Mouse (Mus musculus) kidney, embryonic 15.5 days (tissue): ENCODE data around the gene Gm21973. TPM values are rescaled to one million over a fixed set of nuclear protein-coding genes. Genes with fewer than 3 reads are reported as not detected.

ENCODE experiments used
- ATAC-seq: fragments of 200-750 bp; cut with Nextera tagmentation; replicated peaks from 2 replicates; pipeline ENCODE4 v1.8.0; 2017; ENCODE audit warnings: moderate TSS enrichment; ENCODE audit not compliant: low FRiP score
- H3K27ac ChIP-seq: fragments of 300-500 bp; sonication (generic); 2 replicates; pipeline ENCODE4 v1.5.1; 2015; ENCODE audit warnings: mild to moderate bottlenecking, inconsistent platforms
- H3K27me3 ChIP-seq: fragments of 300-500 bp; sonication (generic); 2 replicates; pipeline ENCODE4 v1.6.1; 2015; ENCODE audit warnings: inconsistent platforms
- H3K36me3 ChIP-seq: fragments of 300-500 bp; sonication (generic); 2 replicates; pipeline ENCODE4 v1.6.1; 2015; ENCODE audit warnings: inconsistent platforms
- H3K4me1 ChIP-seq: fragments of 300-500 bp; sonication (generic); 2 replicates; pipeline ENCODE4 v1.6.1; 2015; ENCODE audit warnings: inconsistent platforms
- H3K4me2 ChIP-seq: fragments of 300-500 bp; sonication (generic); 2 replicates; pipeline ENCODE4 v1.6.1; 2015; ENCODE audit warnings: moderate library complexity, mild to moderate bottlenecking, inconsistent platforms
- H3K4me3 ChIP-seq: fragments of 300-500 bp; sonication (generic); replicated peaks from 2 replicates; pipeline ENCODE4 v1.5.1; 2015; ENCODE audit warnings: mild to moderate bottlenecking, inconsistent platforms
- H3K9ac ChIP-seq: fragments of 300-500 bp; sonication (generic); 2 replicates; pipeline ENCODE4 v1.6.1; 2015; ENCODE audit warnings: mild to moderate bottlenecking, inconsistent platforms
- H3K9me3 ChIP-seq: fragments of 300-500 bp; sonication (generic); replicated peaks from 2 replicates; pipeline ENCODE4 v1.6.1; 2016; ENCODE audit warnings: inconsistent platforms
- WGBS: fragments of 180-500 bp; shearing (Covaris S2); methylation state at CpG from one replicate; pipeline ENCODE4 v1.1.7; 2015; ENCODE audit warnings: mixed read lengths; 5-methylcytosine and 5-hydroxymethylcytosine counted together
- polyA plus RNA-seq: library from polyadenylated mRNA; unstranded; fragments of >200 nt; fragmentation: Nextera tagmentation; extraction: Ambion mirVana; gene quantifications from 2 replicates; pipeline ENCODE4 v1.2.1, GENCODE M21; 2015

Gene Gm21973
- polyA plus RNA-seq, 1 experiment from 2014 or later: not detected

DNA sequence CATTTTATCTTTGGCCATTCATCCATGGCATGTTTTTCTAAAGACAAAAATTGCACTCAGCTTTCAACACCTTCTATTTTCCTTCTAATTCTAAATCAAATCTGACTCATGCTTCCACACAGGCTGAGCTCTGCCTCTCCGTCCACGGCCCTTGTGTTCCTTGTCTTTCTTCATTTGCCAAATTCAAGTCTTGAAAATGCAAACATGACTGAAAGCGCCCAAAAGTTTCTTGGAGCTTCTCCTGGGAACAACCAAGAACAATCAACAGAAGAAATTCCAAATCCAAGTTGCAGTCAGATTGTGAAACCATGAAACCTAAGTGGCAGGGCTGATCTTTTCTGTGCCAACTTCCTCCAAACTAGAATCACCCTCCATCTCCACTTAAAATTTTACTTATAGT is 13.4 kb downstream of the Gm21973 start:
- ATAC-seq: no peak
- Histone ChIP-seq H3K9me3 (no peaks in the 10 kb centered on the region), H3K4me1 (no peaks in the 10 kb centered on the region), H3K9ac (no peak overlapping the region), H3K27me3 (no peaks in the 10 kb centered on the region), H3K4me2 (no peak overlapping the region), H3K27ac (no peak overlapping the region), H3K4me3 (no peak overlapping the region), H3K36me3 (no peaks in the 10 kb centered on the region)
- WGBS: 73% methylated on average over 3 of the region's 3 CpGs

DNA sequence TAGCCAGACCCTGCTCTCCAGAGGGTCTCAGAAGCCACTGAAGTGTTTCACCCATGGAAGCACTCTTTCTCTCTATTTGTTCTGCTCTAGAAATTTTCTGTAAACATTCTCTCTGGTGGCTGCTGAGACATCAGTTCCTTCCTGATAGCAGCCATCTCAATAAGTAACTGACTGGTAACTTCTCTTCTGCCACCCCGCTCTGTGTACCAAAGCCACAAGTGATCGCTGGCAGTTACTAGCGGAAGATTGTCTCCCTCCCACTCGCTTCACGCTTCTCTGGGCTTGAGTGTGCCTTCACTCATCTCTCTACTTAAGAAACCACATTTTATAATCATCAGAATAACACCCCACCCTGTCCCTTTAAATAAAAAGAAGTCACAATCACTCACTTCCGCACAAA is 21.9 kb downstream of the Gm21973 start:
- peak; percentile 89 for ATAC-seq
- Histone ChIP-seq H3K9ac (no peak overlapping the region), H3K27ac (peak overlapping the region; percentile 62), H3K4me2 (no peak overlapping the region), H3K27me3 (no peaks in the 10 kb centered on the region), H3K9me3 (no peaks in the 10 kb centered on the region), H3K4me1 (peaks cover 3% of the 10 kb centered on the region; the same call in 1 of the 2 replicates), H3K4me3 (no peak overlapping the region), H3K36me3 (no peaks in the 10 kb centered on the region)
- 76% methylated on average over 6 of the region's 6 CpGs for WGBS

GRCm38 (mm10) chr15:10358039-10358948 is 33.1 kb downstream of the Gm21973 start, which contains the start of gene Agxt2:
Agxt2 (plus strand) TSS chr15:10358532.
- WGBS: 79% methylated on average over 9 of the region's 9 CpGs
- no peak within 1 kb of the TSS for H3K4me3 ChIP-seq
- no peak for ATAC-seq
- no peaks in the 10 kb centered on the region for H3K27me3 ChIP-seq
- H3K27ac ChIP-seq: peak within 1 kb of the TSS; percentile 15; the same call in 1 of the 2 replicates
- no peak within 1 kb of the TSS for H3K4me2 ChIP-seq
- no peak within 1 kb of the TSS for H3K9ac ChIP-seq
- no peaks in the 10 kb centered on the region for H3K4me1 ChIP-seq
- no peaks in the 10 kb centered on the region for H3K9me3 ChIP-seq
- no peaks in the 10 kb centered on the region for H3K36me3 ChIP-seq

GRCm38 (mm10) chr15:10366331-10366730 is 41.2 kb downstream of the Gm21973 start:
- Histone ChIP-seq H3K27ac (no peak overlapping the region), H3K4me2 (no peak overlapping the region), H3K36me3 (no peaks in the 10 kb centered on the region), H3K9ac (no peak overlapping the region), H3K9me3 (no peaks in the 10 kb centered on the region), H3K4me1 (no peaks in the 10 kb centered on the region), H3K27me3 (no peaks in the 10 kb centered on the region), H3K4me3 (no peak overlapping the region)
- ATAC-seq: no peak
- 88% methylated on average over 2 of the region's 2 CpGs for WGBS

DNA sequence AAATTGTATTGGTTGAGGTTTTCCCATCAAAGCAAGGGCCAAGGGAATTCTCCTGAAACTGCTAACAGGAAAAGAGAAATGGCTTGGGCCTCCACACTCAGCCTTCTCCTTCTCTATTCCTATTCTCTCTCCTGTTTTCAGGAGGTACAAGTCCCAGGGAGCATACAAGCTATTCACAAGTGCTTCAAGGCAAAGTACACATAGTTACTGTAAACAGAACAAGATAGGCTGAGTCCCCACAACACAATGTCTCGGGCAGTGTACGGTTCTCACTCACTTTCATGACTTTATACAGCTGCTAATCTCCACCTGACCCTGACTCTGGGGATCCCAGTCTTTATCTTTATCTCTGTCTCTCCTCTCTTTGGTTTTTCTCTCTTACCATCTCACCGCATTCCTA is 50.2 kb downstream of the Gm21973 start:
- H3K9me3 ChIP-seq: no peaks in the 10 kb centered on the region
- no peaks in the 10 kb centered on the region for H3K36me3 ChIP-seq
- 78% methylated on average over 3 of the region's 3 CpGs for WGBS
- ATAC-seq: no peak
- no peak overlapping the region for H3K4me3 ChIP-seq
- H3K9ac ChIP-seq: no peak overlapping the region
- no peaks in the 10 kb centered on the region for H3K27me3 ChIP-seq
- H3K4me1 ChIP-seq: no peaks in the 10 kb centered on the region
- no peak overlapping the region for H3K4me2 ChIP-seq
- no peak overlapping the region for H3K27ac ChIP-seq

GRCm38 (mm10) chr15:10378338-10378959 is 53.3 kb downstream of the Gm21973 start:
- Histone ChIP-seq H3K36me3 (no peaks in the 10 kb centered on the region), H3K27me3 (no peaks in the 10 kb centered on the region), H3K4me2 (no peak overlapping the region), H3K4me1 (no peaks in the 10 kb centered on the region), H3K9ac (no peak overlapping the region), H3K4me3 (no peak overlapping the region), H3K27ac (no peak overlapping the region), H3K9me3 (no peaks in the 10 kb centered on the region)
- ATAC-seq: no peak
- WGBS: 86% methylated on average over 4 of the region's 4 CpGs

- Histone ChIP-seq H3K36me3 (no peaks in the 10 kb centered on the region), H3K4me2 (no peak overlapping the region), H3K4me3 (no peak overlapping the region), H3K4me1 (no peaks in the 10 kb centered on the region), H3K9ac (no peak overlapping the region), H3K27ac (no peak overlapping the region), H3K9me3 (no peaks in the 10 kb centered on the region), H3K27me3 (no peaks in the 10 kb centered on the region)
- WGBS: 88% methylated on average over 3 of the region's 3 CpGs
- ATAC-seq: no peak
Measured at GRCm38 (mm10) chr15:10379757-10380458, 54.7 kb downstream of the Gm21973 start.

DNA sequence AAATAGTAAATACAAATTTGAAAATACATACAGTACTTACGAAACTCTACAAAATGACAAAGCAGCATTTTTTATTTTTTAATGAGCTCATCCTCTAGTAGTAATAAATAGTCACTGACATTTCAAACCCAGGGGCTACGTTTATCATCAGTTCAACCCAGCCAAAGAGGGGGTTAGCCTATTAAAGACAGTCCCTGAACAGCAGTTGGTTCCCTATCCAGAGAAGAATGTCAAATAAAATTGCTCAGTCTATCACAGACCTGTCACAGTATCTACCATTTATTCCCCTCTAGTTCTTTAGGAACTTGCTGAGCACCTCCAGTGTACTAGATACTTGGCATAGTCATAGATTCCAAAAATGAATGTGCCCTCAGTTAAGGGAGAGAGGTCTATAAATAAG is 62.1 kb downstream of the Gm21973 start:
- WGBS: 68% methylated on average over 2 of the region's 2 CpGs
- no peaks in the 10 kb centered on the region for H3K4me1 ChIP-seq

DNA sequence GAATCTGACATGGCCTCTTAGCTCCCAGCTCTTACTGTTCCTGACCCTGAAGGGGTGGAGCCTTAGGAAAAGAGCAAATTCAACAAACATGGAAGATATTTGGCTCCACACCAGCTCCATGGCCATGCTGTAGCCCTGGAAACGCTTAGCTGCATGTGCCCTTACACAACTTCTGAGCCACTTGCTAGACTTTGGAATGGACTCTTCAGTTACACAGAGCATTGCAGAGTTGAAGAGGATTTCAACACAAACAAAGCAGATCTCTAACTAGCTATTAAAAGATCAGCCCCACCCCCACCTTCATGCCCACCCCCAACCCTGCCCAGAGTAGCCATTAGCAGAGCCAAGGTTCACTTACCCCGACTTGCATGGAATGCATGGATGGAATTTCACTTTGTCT is 74.6 kb downstream of the Gm21973 start:
- no peaks in the 10 kb centered on the region for H3K4me1 ChIP-seq
- H3K9me3 ChIP-seq: no peaks in the 10 kb centered on the region
- H3K4me3 ChIP-seq: no peak overlapping the region
- H3K27ac ChIP-seq: no peak overlapping the region
- H3K36me3 ChIP-seq: no peaks in the 10 kb centered on the region
- WGBS: 73% methylated on average over 2 of the region's 2 CpGs
- no peaks in the 10 kb centered on the region for H3K27me3 ChIP-seq
- peak; percentile 83 for ATAC-seq
- H3K9ac ChIP-seq: no peak overlapping the region
- no peak overlapping the region for H3K4me2 ChIP-seq

More for the DNA sequence above, 62.1 kb downstream of the Gm21973 start:
- Histone ChIP-seq H3K9me3 (no peaks in the 10 kb centered on the region), H3K4me2 (no peak overlapping the region), H3K27me3 (no peaks in the 10 kb centered on the region), H3K4me3 (no peak overlapping the region), H3K9ac (no peak overlapping the region), H3K27ac (no peak overlapping the region), H3K36me3 (no peaks in the 10 kb centered on the region)
- no peak for ATAC-seq

DNA sequence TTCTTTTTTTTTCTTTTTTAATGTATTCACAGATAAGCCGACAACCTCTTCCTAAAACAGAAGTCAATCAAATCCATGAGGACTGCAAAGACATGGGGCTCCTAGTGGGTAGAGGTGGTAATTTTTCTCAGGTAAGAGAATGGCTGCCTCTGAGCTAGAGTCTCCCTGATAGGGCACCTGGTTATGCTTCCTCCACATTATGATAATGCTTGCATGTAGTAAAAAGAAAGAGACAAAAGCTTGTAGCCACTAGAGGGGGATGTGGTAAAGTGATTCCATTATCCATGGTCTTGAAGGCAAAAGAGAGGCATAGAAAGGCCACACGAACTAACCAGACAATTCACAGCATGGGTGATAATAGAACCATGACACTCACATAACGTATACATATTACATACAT is 75.2 kb downstream of the Gm21973 start:
- H3K27ac ChIP-seq: no peak overlapping the region
- WGBS: 65% methylated on average over 3 of the region's 3 CpGs
- H3K36me3 ChIP-seq: no peaks in the 10 kb centered on the region
- no peak overlapping the region for H3K9ac ChIP-seq
- no peaks in the 10 kb centered on the region for H3K27me3 ChIP-seq
- no peaks in the 10 kb centered on the region for H3K9me3 ChIP-seq
- no peak overlapping the region for H3K4me3 ChIP-seq
- H3K4me2 ChIP-seq: no peak overlapping the region
- H3K4me1 ChIP-seq: no peaks in the 10 kb centered on the region
- peak; percentile 77; the same call in 1 of the 2 replicates for ATAC-seq

GRCm38 (mm10) chr15:10409842-10410241 is 84.7 kb downstream of the Gm21973 start:
- 88% methylated on average over 3 of the region's 3 CpGs for WGBS
- Histone ChIP-seq H3K4me3 (no peak overlapping the region), H3K4me1 (no peaks in the 10 kb centered on the region), H3K9ac (no peak overlapping the region), H3K27me3 (no peaks in the 10 kb centered on the region), H3K9me3 (no peaks in the 10 kb centered on the region), H3K4me2 (no peak overlapping the region), H3K27ac (no peak overlapping the region), H3K36me3 (no peaks in the 10 kb centered on the region)
- ATAC-seq: no peak

- Histone ChIP-seq H3K27me3 (no peaks in the 10 kb centered on the region), H3K9ac (no peak overlapping the region), H3K4me2 (no peak overlapping the region), H3K27ac (no peak overlapping the region), H3K36me3 (no peaks in the 10 kb centered on the region), H3K4me1 (no peaks in the 10 kb centered on the region), H3K4me3 (no peak overlapping the region), H3K9me3 (no peaks in the 10 kb centered on the region)
- ATAC-seq: no peak
- 90% methylated on average over 2 of the region's 2 CpGs for WGBS
Measured at GRCm38 (mm10) chr15:10410881-10411280, 85.7 kb downstream of the Gm21973 start.
